Mouse (Mus musculus) cerebellum, adult 2 months (tissue): Measurements from ENCODE around the gene Pzp.

Experiments used
- CTCF ChIP-seq: fragments of 200-500 bp; IDR thresholded peaks from 2 replicates; pipeline ENCODE4 v1.5.1; 2011; ENCODE audit warnings: low read depth, mild to moderate bottlenecking, control low read depth, low read length, moderate library complexity, borderline replicate concordance; ENCODE audit not compliant: insufficient read depth
- POLR2A ChIP-seq: fragments of 200-500 bp; IDR thresholded peaks from 2 replicates; pipeline ENCODE4 v1.6.1; 2011; ENCODE audit warnings: low read length, control low read depth, borderline replicate concordance; ENCODE audit not compliant: insufficient read depth

DNA sequence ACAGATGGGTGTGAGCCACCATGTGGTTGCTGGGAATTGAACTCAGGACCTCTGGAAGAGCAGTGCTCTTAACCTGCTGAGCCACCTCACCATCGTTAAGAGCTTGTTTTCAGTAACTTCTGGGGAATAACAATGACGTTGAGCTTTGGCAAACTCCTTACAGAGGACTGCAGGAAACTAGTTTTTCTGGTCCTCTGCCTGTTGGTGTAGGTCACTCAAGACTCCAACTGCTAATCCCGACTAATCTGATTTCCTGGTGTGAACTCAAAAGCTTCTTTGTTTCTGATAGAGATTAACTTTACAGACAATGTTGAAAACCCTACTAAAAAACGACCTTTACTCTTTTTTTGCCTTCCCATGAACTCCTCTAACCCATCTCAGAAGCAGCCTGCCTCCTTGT is 49.0 kb downstream of the Pzp start:
- TF ChIP-seq CTCF (no peak), POLR2A (no peak)
